In genomic region chr19:8718357-8718756, GRCm38 (mm10) we compare ENCODE assay signal across 7 mouse cellular contexts. TPM values are rescaled to one million over a fixed set of nuclear protein-coding genes. Genes with fewer than 3 reads are reported as not detected.
DNase-seq lines count a peak whose midpoint lies in the region; ATAC-seq and TF ChIP-seq lines count a peak whose summit lies in the region.

No protein-coding gene starts in this region.

- WGBS in liver, embryonic 12.5 days (ENCODE audit: insufficient replicate concordance), result 51% methylated on average over 3 of the region's 3 CpGs

- H3K9ac ChIP-seq in liver, embryonic 12.5 days, result no peak overlapping the region

- peaks cover 70% of the 10 kb centered on the region for H3K4me1 ChIP-seq in E14TG2a.4 (replicated peaks; ENCODE audit: low read depth, low read length)
- no peaks in the 10 kb centered on the region for H3K4me1 ChIP-seq in embryonic fibroblast, embryonic 13.5 days (ENCODE audit: control insufficient read depth, insufficient read depth, low read length)
- peaks cover 76% of the 10 kb centered on the region for H3K4me1 ChIP-seq in liver, embryonic 12.5 days

- H3K27ac ChIP-seq in layer of hippocampus, adult 2 months, result no peak overlapping the region
- H3K27ac ChIP-seq in embryonic fibroblast, embryonic 13.5 days (ENCODE audit: insufficient read depth, low read length), result no peak overlapping the region
- peak overlapping the region; percentile 96; the same call in 1 of the 2 replicates for H3K27ac ChIP-seq in liver, embryonic 12.5 days

- peaks cover 10% of the 10 kb centered on the region; the same call in 1 of the 2 replicates for H3K36me3 ChIP-seq in E14TG2a.4 (ENCODE audit: insufficient read depth, low read length)
- no peaks in the 10 kb centered on the region for H3K36me3 ChIP-seq in liver, embryonic 12.5 days

- no peaks in the 10 kb centered on the region for H3K9me3 ChIP-seq in E14TG2a.4 (ENCODE audit: low read length)
- H3K9me3 ChIP-seq in liver, embryonic 12.5 days (replicated peaks), result no peaks in the 10 kb centered on the region

- no peak for TF ChIP-seq POLR2A in embryonic fibroblast, embryonic 13.5 days (IDR thresholded peaks at IDR 0.05; ENCODE audit: low read depth, low read length)

- TF ChIP-seq CTCF in layer of hippocampus, adult 2 months (conservative IDR thresholded peaks at IDR 0.05), result peak; percentile 91
- peak; percentile 88 for TF ChIP-seq CTCF in E14TG2a.4 (conservative IDR thresholded peaks at IDR 0.05; ENCODE audit: low read length)
- peak; percentile 31; the same call in 1 of the 2 replicates for TF ChIP-seq CTCF in embryonic fibroblast, embryonic 13.5 days (IDR thresholded peaks at IDR 0.05; ENCODE audit: borderline replicate concordance, insufficient read depth, low read length)

- no peaks in the 10 kb centered on the region for H3K27me3 ChIP-seq in E14TG2a.4 (ENCODE audit: insufficient read depth, low read length)
- H3K27me3 ChIP-seq in liver, embryonic 12.5 days (replicated peaks), result no peaks in the 10 kb centered on the region

- H3K4me2 ChIP-seq in liver, embryonic 12.5 days, result no peak overlapping the region

- DNase-seq in layer of hippocampus, adult 2 months (ENCODE audit: low spot score in 2 of 2), result peak in 1 of 2 experiments; percentile 59
- DNase-seq in layer of hippocampus, adult 8-10 months (ENCODE audit: low spot score in 2 of 2), result no peak
- peak; percentile 49 for DNase-seq in retina, postnatal 7 days (ENCODE audit: low read depth, low spot score)

- no peak overlapping the region for H3K4me3 ChIP-seq in layer of hippocampus, adult 2 months
- H3K4me3 ChIP-seq in E14TG2a.4 (replicated peaks; ENCODE audit: low read length), result no peak overlapping the region
- no peak overlapping the region for H3K4me3 ChIP-seq in embryonic fibroblast, embryonic 13.5 days (ENCODE audit: insufficient read depth, low read length)
- H3K4me3 ChIP-seq in liver, embryonic 12.5 days, result no peak overlapping the region

- peak; percentile 24 for ATAC-seq in activated CD4-positive, CD25-positive, alpha-beta regulatory T cell, adult 4 months
- ATAC-seq in liver, embryonic 12.5 days, result no peak

RNA-seq across cellular contexts. Expression of gene Slc3a2, which starts 4.8 kb away (rescaled TPM):
- total RNA-seq in layer of hippocampus, adult 2 months (2021), result 100 to 1,000 TPM; 149 to 151 TPM
- 100 to 1,000 TPM; 157 to 169 (median 162) TPM for total RNA-seq in layer of hippocampus, adult 8-10 months (2022)
- 10 to 100 TPM; 60.3 to 69.3 TPM for polyA plus RNA-seq in activated CD4-positive, CD25-positive, alpha-beta regulatory T cell, adult 4 months (2017; shearing (Covaris generic))
- polyA plus RNA-seq in embryonic fibroblast, embryonic 13.5 days (2011; ENCODE audit: insufficient read length, low read depth, missing spikeins), result 203 and 309 TPM in 2 replicates
- 133 and 141 TPM in 2 replicates for polyA plus RNA-seq in liver, embryonic 12.5 days (2016; fragmentation: Nextera tagmentation; extraction: Ambion mirVana)

RNA-seq across cellular contexts. Expression of gene Wdr74, which starts 17.3 kb away (rescaled TPM):
- 10 to 100 TPM; 47.4 to 55.0 TPM for total RNA-seq in layer of hippocampus, adult 2 months (2021)
- total RNA-seq in layer of hippocampus, adult 8-10 months (2022), result 10 to 100 TPM; 44.0 to 45.3 (median 44.3) TPM
- polyA plus RNA-seq in activated CD4-positive, CD25-positive, alpha-beta regulatory T cell, adult 4 months (2017; shearing (Covaris generic)), result 10 to 100 TPM; 43.3 to 70.5 TPM
- polyA plus RNA-seq in embryonic fibroblast, embryonic 13.5 days (2011; ENCODE audit: insufficient read length, low read depth, missing spikeins), result 46.5 and 52.3 TPM in 2 replicates
- polyA plus RNA-seq in liver, embryonic 12.5 days (2016; fragmentation: Nextera tagmentation; extraction: Ambion mirVana), result 87.1 and 95.9 TPM in 2 replicates

RNA-seq across cellular contexts. Expression of gene 1700092M07Rik, which starts 22.2 kb away (rescaled TPM):
- total RNA-seq in layer of hippocampus, adult 2 months (2021), result 1 to 10 TPM; 1.5 to 3.4 TPM
- total RNA-seq in layer of hippocampus, adult 8-10 months (2022), result 1 to 10 TPM in 3 of 4 experiments, not detected in 1; 2.0 to 3.3 (median 2.4) TPM
- not detected for polyA plus RNA-seq in activated CD4-positive, CD25-positive, alpha-beta regulatory T cell, adult 4 months (2017; shearing (Covaris generic))
- polyA plus RNA-seq in embryonic fibroblast, embryonic 13.5 days (2011; ENCODE audit: insufficient read length, low read depth, missing spikeins), result not detected in 2 replicates
- 2.1 and 2.3 TPM in 2 replicates for polyA plus RNA-seq in liver, embryonic 12.5 days (2016; fragmentation: Nextera tagmentation; extraction: Ambion mirVana)

RNA-seq across cellular contexts. Expression of gene Stx5a, which starts 22.9 kb away (rescaled TPM):
- total RNA-seq in layer of hippocampus, adult 2 months (2021), result 10 to 100 TPM; 69.5 to 78.4 TPM
- total RNA-seq in layer of hippocampus, adult 8-10 months (2022), result 10 to 100 TPM; 65.3 to 91.2 (median 76.1) TPM
- 100 to 1,000 TPM; 109 to 113 TPM for polyA plus RNA-seq in activated CD4-positive, CD25-positive, alpha-beta regulatory T cell, adult 4 months (2017; shearing (Covaris generic))
- 97.6 and 114 TPM in 2 replicates for polyA plus RNA-seq in embryonic fibroblast, embryonic 13.5 days (2011; ENCODE audit: insufficient read length, low read depth, missing spikeins)
- 56.2 and 58.4 TPM in 2 replicates for polyA plus RNA-seq in liver, embryonic 12.5 days (2016; fragmentation: Nextera tagmentation; extraction: Ambion mirVana)

RNA-seq across cellular contexts. Expression of gene Nxf1, which starts 38.5 kb away (rescaled TPM):
- total RNA-seq in layer of hippocampus, adult 2 months (2021), result 100 to 1,000 TPM; 102 to 106 TPM
- total RNA-seq in layer of hippocampus, adult 8-10 months (2022), result 100 to 1,000 TPM in 2 of 4 experiments, 10 to 100 TPM in 2; 80.5 to 120 (median 102) TPM
- 100 to 1,000 TPM; 126 to 163 TPM for polyA plus RNA-seq in activated CD4-positive, CD25-positive, alpha-beta regulatory T cell, adult 4 months (2017; shearing (Covaris generic))
- 172 and 183 TPM in 2 replicates for polyA plus RNA-seq in embryonic fibroblast, embryonic 13.5 days (2011; ENCODE audit: insufficient read length, low read depth, missing spikeins)
- polyA plus RNA-seq in liver, embryonic 12.5 days (2016; fragmentation: Nextera tagmentation; extraction: Ambion mirVana), result 116 and 130 TPM in 2 replicates

Comparison
In these comparisons a context has a peak if more than half of its experiments do, and no peak if none do; other contexts are left out.
1. CTCF ChIP-seq: peak in every context shown above with its lines; median percentile 91 in layer of hippocampus, adult 2 months; 88 in E14TG2a.4; 31 in embryonic fibroblast, embryonic 13.5 days.